8 mouse cellular contexts compared by ENCODE assay signal in genomic region chr12:31265722-31266431, GRCm38 (mm10). TPM values are rescaled to one million over a fixed set of nuclear protein-coding genes. Genes with fewer than 3 reads are reported as not detected.
DNase-seq lines count a peak whose midpoint lies in the region; ATAC-seq and TF ChIP-seq lines count a peak whose summit lies in the region.

No protein-coding gene starts in this region.

- H3K4me2 ChIP-seq in forebrain, embryonic 13.5 days = peak overlapping the region; percentile 65
- peak overlapping the region; percentile 87 for H3K4me2 ChIP-seq in intestine, postnatal 0 days (replicated peaks; ENCODE audit: low read depth)
- H3K4me2 ChIP-seq in liver, embryonic 15.5 days = peak overlapping the region; percentile 55
- H3K4me2 ChIP-seq in stomach, embryonic 15.5 days = peak overlapping the region; percentile 80

- no peak for TF ChIP-seq CTCF in kidney, adult 2 months (conservative IDR thresholded peaks at IDR 0.05; ENCODE audit: insufficient read depth, insufficient read length, low read depth, low read length)
- TF ChIP-seq CTCF in intestine, postnatal 0 days (IDR thresholded peaks at IDR 0.05; ENCODE audit: low read depth) = no peak

- WGBS in kidney, adult 2 months = under 1% methylated on average over 50 of the region's 50 CpGs
- WGBS in forebrain, embryonic 13.5 days = under 1% methylated on average over 50 of the region's 50 CpGs
- under 1% methylated on average over 50 of the region's 50 CpGs for WGBS in intestine, postnatal 0 days
- under 1% methylated on average over 50 of the region's 50 CpGs for WGBS in liver, embryonic 15.5 days (ENCODE audit: insufficient replicate concordance)
- under 1% methylated on average over 50 of the region's 50 CpGs for WGBS in stomach, embryonic 15.5 days

- H3K4me3 ChIP-seq in kidney, adult 2 months (ENCODE audit: insufficient read depth, low read depth, low read length) = peak overlapping the region; percentile 63
- peak overlapping the region; percentile 44 for H3K4me3 ChIP-seq in forebrain, embryonic 13.5 days
- H3K4me3 ChIP-seq in intestine, postnatal 0 days (ENCODE audit: low read depth, low read length) = peak overlapping the region; percentile 53
- H3K4me3 ChIP-seq in liver, embryonic 15.5 days (replicated peaks) = peak overlapping the region; percentile 38
- H3K4me3 ChIP-seq in stomach, embryonic 15.5 days (replicated peaks) = peak overlapping the region; percentile 69

- H3K9ac ChIP-seq in forebrain, embryonic 13.5 days = peak overlapping the region; percentile 54
- H3K9ac ChIP-seq in intestine, postnatal 0 days (ENCODE audit: low read depth, low read length) = peak overlapping the region; percentile 57
- no peak overlapping the region for H3K9ac ChIP-seq in liver, embryonic 15.5 days
- peak overlapping the region; percentile 65 for H3K9ac ChIP-seq in stomach, embryonic 15.5 days

- TF ChIP-seq POLR2A in kidney, adult 2 months (IDR thresholded peaks at IDR 0.05; ENCODE audit: low read depth, low read length) = no peak

- H3K4me1 ChIP-seq in kidney, adult 2 months (ENCODE audit: control insufficient read depth, insufficient read depth, low read length) = peaks cover 30% of the 10 kb centered on the region
- peaks cover 19% of the 10 kb centered on the region for H3K4me1 ChIP-seq in forebrain, embryonic 13.5 days
- H3K4me1 ChIP-seq in intestine, postnatal 0 days (replicated peaks; ENCODE audit: control insufficient read depth, insufficient read depth, low read length) = 0 out of 2 replicates have a peak, but pooled peaks cover 5% of the 10 kb centered on the region
- H3K4me1 ChIP-seq in liver, embryonic 15.5 days (replicated peaks) = no peaks in the 10 kb centered on the region
- H3K4me1 ChIP-seq in stomach, embryonic 15.5 days = peaks cover 19% of the 10 kb centered on the region

- ATAC-seq in forebrain, embryonic 13.5 days = peak; percentile 80
- 0 out of 2 replicates have a peak, but pooled peaks have one; percentile 33 for ATAC-seq in intestine, postnatal 0 days
- no peak for ATAC-seq in liver, embryonic 15.5 days (ENCODE audit: insufficient read depth)
- ATAC-seq in stomach, embryonic 15.5 days (ENCODE audit: insufficient read depth, low FRiP score, low read depth) = no peak

- DNase-seq in kidney, adult 2 months = peak; percentile 56
- no peak for DNase-seq in kidney, adult 8-10 months
- peak; percentile 38 for DNase-seq in WW6 (ENCODE audit: low read depth, low spot score)
- DNase-seq in urinary bladder, postnatal 4 days (ENCODE audit: low spot score in 2 of 2) = no peak

- H3K27me3 ChIP-seq in kidney, adult 2 months (replicated peaks; ENCODE audit: control insufficient read depth, insufficient read depth, low read length) = no peaks in the 10 kb centered on the region
- H3K27me3 ChIP-seq in forebrain, embryonic 13.5 days = peaks cover 66% of the 10 kb centered on the region
- H3K27me3 ChIP-seq in intestine, postnatal 0 days (replicated peaks; ENCODE audit: control insufficient read depth, insufficient read depth, low read length) = peaks cover 23% of the 10 kb centered on the region
- peaks cover 47% of the 10 kb centered on the region for H3K27me3 ChIP-seq in liver, embryonic 15.5 days
- H3K27me3 ChIP-seq in stomach, embryonic 15.5 days (replicated peaks) = no peaks in the 10 kb centered on the region

- H3K9me3 ChIP-seq in forebrain, embryonic 13.5 days (replicated peaks) = no peaks in the 10 kb centered on the region
- no peaks in the 10 kb centered on the region for H3K9me3 ChIP-seq in intestine, postnatal 0 days (ENCODE audit: control insufficient read depth)
- no peaks in the 10 kb centered on the region for H3K9me3 ChIP-seq in liver, embryonic 15.5 days (replicated peaks)
- no peaks in the 10 kb centered on the region for H3K9me3 ChIP-seq in stomach, embryonic 15.5 days

- H3K36me3 ChIP-seq in kidney, adult 2 months (ENCODE audit: control insufficient read depth, insufficient read depth, low read length) = peaks cover 9% of the 10 kb centered on the region
- H3K36me3 ChIP-seq in forebrain, embryonic 13.5 days (ENCODE audit: poor library complexity, severe bottlenecking) = no peaks in the 10 kb centered on the region
- H3K36me3 ChIP-seq in intestine, postnatal 0 days (ENCODE audit: control insufficient read depth, insufficient read depth) = no peaks in the 10 kb centered on the region
- H3K36me3 ChIP-seq in liver, embryonic 15.5 days (replicated peaks) = no peaks in the 10 kb centered on the region
- H3K36me3 ChIP-seq in stomach, embryonic 15.5 days = peaks cover 4% of the 10 kb centered on the region; the same call in 1 of the 2 replicates

- H3K27ac ChIP-seq in kidney, adult 2 months (ENCODE audit: insufficient read depth, low read depth, low read length) = peak overlapping the region; percentile 93
- H3K27ac ChIP-seq in forebrain, embryonic 13.5 days = 0 out of 2 replicates have a peak overlapping the region, but pooled peaks have one; percentile 14
- H3K27ac ChIP-seq in intestine, postnatal 0 days (ENCODE audit: low read depth, low read length) = peak overlapping the region; percentile 63
- no peak overlapping the region for H3K27ac ChIP-seq in liver, embryonic 15.5 days (replicated peaks)
- peak overlapping the region; percentile 92 for H3K27ac ChIP-seq in stomach, embryonic 15.5 days

RNA-seq across cellular contexts. Expression of gene Lamb1, which starts 0.8 kb away (rescaled TPM):
- 41.0 and 46.5 TPM in 2 replicates for polyA plus RNA-seq in kidney, adult 2 months (2012; rRNA removed)
- polyA plus RNA-seq in forebrain, embryonic 13.5 days (2015; fragmentation: Nextera tagmentation; extraction: Ambion mirVana) = 12.5 and 15.2 TPM in 2 replicates
- polyA plus RNA-seq in intestine, postnatal 0 days (2015; fragmentation: Nextera tagmentation; extraction: Ambion mirVana) = 25.8 and 27.5 TPM in 2 replicates
- polyA plus RNA-seq in liver, embryonic 15.5 days (2015; fragmentation: Nextera tagmentation; extraction: Ambion mirVana) = 3.8 and 4.0 TPM in 2 replicates
- 83.4 and 94.1 TPM in 2 replicates for polyA plus RNA-seq in stomach, embryonic 15.5 days (2015; fragmentation: Nextera tagmentation; extraction: Ambion mirVana)

RNA-seq across cellular contexts. Expression of gene Gm6993, which starts 25.3 kb away (rescaled TPM):
- not detected in 2 replicates for polyA plus RNA-seq in kidney, adult 2 months (2012; rRNA removed)
- not detected in 2 replicates for polyA plus RNA-seq in forebrain, embryonic 13.5 days (2015; fragmentation: Nextera tagmentation; extraction: Ambion mirVana)
- polyA plus RNA-seq in intestine, postnatal 0 days (2015; fragmentation: Nextera tagmentation; extraction: Ambion mirVana) = not detected in 2 replicates
- not detected in 2 replicates for polyA plus RNA-seq in liver, embryonic 15.5 days (2015; fragmentation: Nextera tagmentation; extraction: Ambion mirVana)
- not detected in 2 replicates for polyA plus RNA-seq in stomach, embryonic 15.5 days (2015; fragmentation: Nextera tagmentation; extraction: Ambion mirVana)

Comparison
In these comparisons a context has a peak if more than half of its experiments do, and no peak if none do; other contexts are left out.
1. DNase-seq: peak in kidney, adult 2 months (single experiment) and WW6 (single experiment); none in kidney, adult 8-10 months (0 of 2) and urinary bladder, postnatal 4 days (0 of 2).
2. ATAC-seq: peak in forebrain, embryonic 13.5 days (single experiment) and intestine, postnatal 0 days (single experiment); none in liver, embryonic 15.5 days (single experiment) and stomach, embryonic 15.5 days (single experiment).
3. Peak in every context shown above with its lines, with median percentiles within 50 percentile points of each other: H3K4me3 ChIP-seq and H3K4me2 ChIP-seq.